Mouse (Mus musculus) thymus, adult 2 months (tissue): ENCODE measurements around the gene Mrrf.

Experiments
- CTCF ChIP-seq: fragments of 200-500 bp; IDR thresholded peaks from 2 replicates; pipeline ENCODE4 v1.5.1; 2012; ENCODE audit warnings: mild to moderate bottlenecking, control low read depth, low read length, moderate library complexity, borderline replicate concordance; ENCODE audit not compliant: control insufficient read depth, poor library complexity, insufficient read depth; ENCODE audit errors: extremely low read depth
- POLR2A ChIP-seq: fragments of 200-500 bp; IDR thresholded peaks from 2 replicates; pipeline ENCODE4 v1.6.1; 2012; ENCODE audit warnings: mild to moderate bottlenecking, low read length, control low read depth, moderate library complexity; ENCODE audit not compliant: control insufficient read depth, poor library complexity, insufficient read depth; ENCODE audit errors: extremely low read depth

DNA sequence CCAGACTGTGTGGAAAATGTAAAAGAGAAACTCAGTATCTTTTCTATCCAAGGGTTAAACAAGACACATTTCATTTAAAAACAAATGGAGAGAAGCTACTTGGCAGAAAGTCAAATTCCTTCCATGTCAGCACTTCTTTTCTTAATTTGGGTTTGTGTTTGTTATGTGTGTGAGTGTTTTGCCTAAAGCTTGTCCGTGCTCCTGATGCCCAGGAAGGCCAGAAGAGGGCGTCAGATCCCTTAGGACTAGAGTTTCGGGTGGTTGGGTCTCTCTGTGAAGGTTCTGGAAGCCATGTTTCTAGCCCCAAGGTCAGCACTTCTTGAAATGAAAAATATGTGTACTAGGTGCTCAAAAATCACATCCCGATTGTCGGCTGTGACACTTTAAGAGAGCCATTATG lies 78.2 kb downstream of the Mrrf start:
- TF ChIP-seq CTCF (no peak), POLR2A (no peak)
